9 mouse cellular contexts compared by ENCODE assay signal in genomic region chr1:191062241-191062780, GRCm38 (mm10). TPM values are rescaled to one million over a fixed set of nuclear protein-coding genes. Genes with fewer than 3 reads are reported as not detected.
DNase-seq lines count a peak whose midpoint lies in the region; ATAC-seq and TF ChIP-seq lines count a peak whose summit lies in the region.
"Had no signal": no experiment of that assay in that cellular context is flagged by ENCODE, and none has a peak within 500 bp of the region (broad histone marks: within the 10 kb centered on the region; RNA-seq: fewer than 3 reads in every experiment).

No protein-coding gene starts in this region.

- peak overlapping the region; percentile 82 for H3K9ac ChIP-seq in forebrain, embryonic 15.5 days (replicated peaks)
- H3K9ac ChIP-seq in liver, postnatal 0 days (replicated peaks): peak overlapping the region; percentile 85

- peak overlapping the region; percentile 94 for H3K4me2 ChIP-seq in forebrain, embryonic 15.5 days (replicated peaks)
- H3K4me2 ChIP-seq in liver, postnatal 0 days (ENCODE audit: low read depth, low read length): peak overlapping the region; percentile 92

- no peak for DNase-seq in gastrocnemius, adult 2 months
- no peak for DNase-seq in gastrocnemius, postnatal 4 days (ENCODE audit: low spot score in 2 of 2)
- no peak for DNase-seq in liver, postnatal 0 days
- no peak for DNase-seq in MN1 (ENCODE audit: low spot score)
- DNase-seq in B cell, adult 2 months: no peak
- DNase-seq in layer of hippocampus, adult 9-10 months (ENCODE audit: low spot score): no peak

- H3K4me1 ChIP-seq in E14TG2a.4 (replicated peaks; ENCODE audit: low read depth, low read length): peaks cover 40% of the 10 kb centered on the region
- peaks cover 21% of the 10 kb centered on the region for H3K4me1 ChIP-seq in forebrain, embryonic 15.5 days
- peaks cover 18% of the 10 kb centered on the region for H3K4me1 ChIP-seq in liver, postnatal 0 days (ENCODE audit: insufficient read depth)

- peak overlapping the region; percentile 91 for H3K27ac ChIP-seq in gastrocnemius, adult 2 months
- peak overlapping the region; percentile 68; the same call in 1 of the 2 replicates for H3K27ac ChIP-seq in forebrain, embryonic 15.5 days (replicated peaks)
- peak overlapping the region; percentile 73; the same call in 1 of the 2 replicates for H3K27ac ChIP-seq in liver, postnatal 0 days (ENCODE audit: low read depth)

- H3K36me3 ChIP-seq in E14TG2a.4 (ENCODE audit: insufficient read depth, low read length): peaks cover 32% of the 10 kb centered on the region
- H3K36me3 ChIP-seq in forebrain, embryonic 15.5 days: no peaks in the 10 kb centered on the region
- peaks cover 12% of the 10 kb centered on the region for H3K36me3 ChIP-seq in liver, postnatal 0 days (replicated peaks; ENCODE audit: insufficient read depth, low read length)

- H3K27me3 ChIP-seq in E14TG2a.4 (ENCODE audit: insufficient read depth, low read length): no peaks in the 10 kb centered on the region
- no peaks in the 10 kb centered on the region for H3K27me3 ChIP-seq in forebrain, embryonic 15.5 days
- no peaks in the 10 kb centered on the region for H3K27me3 ChIP-seq in liver, postnatal 0 days (ENCODE audit: insufficient read depth, low read length)

- TF ChIP-seq EP300 in liver, postnatal 0 days (IDR thresholded peaks at IDR 0.05; ENCODE audit: low read depth): no peak

- ATAC-seq in forebrain, embryonic 15.5 days (replicated peaks): no peak; the same call in 1 of the 2 replicates
- ATAC-seq in liver, postnatal 0 days: peak; percentile 44

- H3K9me3 ChIP-seq in E14TG2a.4 (ENCODE audit: low read length): no peaks in the 10 kb centered on the region
- H3K9me3 ChIP-seq in forebrain, embryonic 15.5 days: no peaks in the 10 kb centered on the region
- H3K9me3 ChIP-seq in liver, postnatal 0 days (ENCODE audit: low read length): no peaks in the 10 kb centered on the region

- TF ChIP-seq CTCF in gastrocnemius, adult 2 months (IDR thresholded peaks at IDR 0.05): no peak
- no peak for TF ChIP-seq CTCF in E14TG2a.4 (conservative IDR thresholded peaks at IDR 0.05; ENCODE audit: low read length)
- TF ChIP-seq CTCF in liver, postnatal 0 days (IDR thresholded peaks at IDR 0.05; ENCODE audit: low read depth): no peak

- 6% methylated on average over 15 of the region's 15 CpGs for WGBS in forebrain, embryonic 15.5 days
- 4% methylated on average over 15 of the region's 15 CpGs for WGBS in liver, postnatal 0 days (ENCODE audit: insufficient replicate concordance)

- peak overlapping the region; percentile 87 for H3K4me3 ChIP-seq in gastrocnemius, adult 2 months
- peak overlapping the region; percentile 98 for H3K4me3 ChIP-seq in E14TG2a.4 (replicated peaks; ENCODE audit: low read length)
- peak overlapping the region; percentile 84 for H3K4me3 ChIP-seq in forebrain, embryonic 15.5 days
- H3K4me3 ChIP-seq in liver, postnatal 0 days (ENCODE audit: low read depth, low read length): peak overlapping the region; percentile 94

- intact Hi-C loops in gastrocnemius, adult 2 months (cut with DNase I): loop anchor here (2.0 to 5.0 kb wide), 2 partner anchors 36 to 120 kb away; partner anchors contain the start of gene Flvcr1

RNA-seq across cellular contexts. Expression of gene Tatdn3, which starts 0.4 kb away (rescaled TPM):
- total RNA-seq in gastrocnemius, adult 2 months (2021): 10 to 100 TPM; 14.4 to 15.2 TPM
- 10 to 100 TPM; 21.4 to 23.1 TPM for total RNA-seq in gastrocnemius, postnatal 4 days (2021)
- polyA plus RNA-seq in forebrain, embryonic 15.5 days (2015; fragmentation: Nextera tagmentation; extraction: Ambion mirVana): 10.3 and 12.6 TPM in 2 replicates
- polyA plus RNA-seq in liver, postnatal 0 days (2015; fragmentation: Nextera tagmentation; extraction: Ambion mirVana): 6.0 and 6.5 TPM in 2 replicates

RNA-seq across cellular contexts. Expression of gene Nsl1, which starts 0.5 kb away (rescaled TPM):
- total RNA-seq in gastrocnemius, adult 2 months (2021): under 1 TPM; 0.05 to 0.08 TPM
- 1 to 10 TPM; 3.9 to 4.5 TPM for total RNA-seq in gastrocnemius, postnatal 4 days (2021)
- 9.7 and 10.5 TPM in 2 replicates for polyA plus RNA-seq in forebrain, embryonic 15.5 days (2015; fragmentation: Nextera tagmentation; extraction: Ambion mirVana)
- 5.2 and 5.7 TPM in 2 replicates for polyA plus RNA-seq in liver, postnatal 0 days (2015; fragmentation: Nextera tagmentation; extraction: Ambion mirVana)

RNA-seq across cellular contexts. Expression of gene Spata45, which starts 25.9 kb away (rescaled TPM):
- total RNA-seq in gastrocnemius, adult 2 months (2021): not detected
- not detected for total RNA-seq in gastrocnemius, postnatal 4 days (2021)
- not detected in 2 replicates for polyA plus RNA-seq in forebrain, embryonic 15.5 days (2015; fragmentation: Nextera tagmentation; extraction: Ambion mirVana)
- polyA plus RNA-seq in liver, postnatal 0 days (2015; fragmentation: Nextera tagmentation; extraction: Ambion mirVana): 0.49 TPM in 1 of 2 replicates, not detected in the other
- total RNA-seq: layer of hippocampus, postnatal 14 days had no signal

RNA-seq across cellular contexts. Expression of gene Batf3, which starts 35.3 kb away (rescaled TPM):
- total RNA-seq in gastrocnemius, adult 2 months (2021): under 1 TPM in 1 of 2 experiments, not detected in 1; 0.38 TPM
- total RNA-seq in gastrocnemius, postnatal 4 days (2021): 1 to 10 TPM in 1 of 2 experiments, under 1 TPM in 1; 0.47 to 2.7 TPM
- 1.6 and 1.9 TPM in 2 replicates for polyA plus RNA-seq in forebrain, embryonic 15.5 days (2015; fragmentation: Nextera tagmentation; extraction: Ambion mirVana)
- 1.6 and 2.2 TPM in 2 replicates for polyA plus RNA-seq in liver, postnatal 0 days (2015; fragmentation: Nextera tagmentation; extraction: Ambion mirVana)
- total RNA-seq: layer of hippocampus, postnatal 14 days had no signal

RNA-seq across cellular contexts. Expression of gene Flvcr1, which starts 36.4 kb away (rescaled TPM):
- 10 to 100 TPM; 13.0 to 16.2 TPM for total RNA-seq in gastrocnemius, adult 2 months (2021)
- 10 to 100 TPM in 1 of 2 experiments, 1 to 10 TPM in 1; 9.2 to 11.7 TPM for total RNA-seq in gastrocnemius, postnatal 4 days (2021)
- polyA plus RNA-seq in forebrain, embryonic 15.5 days (2015; fragmentation: Nextera tagmentation; extraction: Ambion mirVana): 6.9 and 8.1 TPM in 2 replicates
- 2.6 and 3.0 TPM in 2 replicates for polyA plus RNA-seq in liver, postnatal 0 days (2015; fragmentation: Nextera tagmentation; extraction: Ambion mirVana)

Comparison
In these comparisons a context has a peak if more than half of its experiments do, and no peak if none do; other contexts are left out.
1. RNA of gene Nsl1, which starts 0.5 kb away (total RNA-seq): 3.9 to 4.5 TPM in gastrocnemius, postnatal 4 days; 0.05 to 0.08 TPM in gastrocnemius, adult 2 months; every median in the first group is over 4 times any median in the second.
2. Peak in every context shown above with its lines, with median percentiles within 50 percentile points of each other: H3K27ac ChIP-seq and H3K4me3 ChIP-seq.